Mouse (Mus musculus): ENCODE measurements around the gene Olfr596. TPM values are rescaled to one million over a fixed set of nuclear protein-coding genes. Genes with fewer than 3 reads are reported as not detected.
"Not testable (repeated sequence)": the region's sequence is repeated elsewhere in the genome, so short reads cannot be mapped to it uniquely, and the experiment has no call there.

Gene Olfr596
- polyA plus RNA-seq (2017; shearing (Covaris generic)): not detected

DNA sequence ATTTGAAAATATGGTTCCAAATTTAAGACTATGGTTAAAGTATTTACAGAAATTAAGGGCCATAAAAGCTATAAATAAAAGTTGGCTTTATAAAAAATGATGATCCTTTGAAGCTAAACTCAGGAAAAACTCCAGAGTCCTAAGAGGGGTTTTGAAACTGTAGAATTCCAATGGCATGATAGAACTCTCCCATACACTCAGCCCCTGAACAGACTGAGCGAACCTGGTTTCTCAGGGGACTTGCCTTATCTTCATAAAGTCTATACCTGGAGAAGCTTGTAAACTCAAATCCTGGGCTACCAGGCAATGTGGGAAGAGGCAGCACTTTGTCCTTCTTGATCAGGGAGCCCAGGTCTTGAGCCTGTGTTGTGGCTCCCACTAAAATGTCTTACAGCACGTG is at the start of gene Olfr596:
Gene Olfr596 (plus strand): TSS at position 301 of the 400 bp plus-strand sequence.
- not testable (repeated sequence) for ATAC-seq

DNA sequence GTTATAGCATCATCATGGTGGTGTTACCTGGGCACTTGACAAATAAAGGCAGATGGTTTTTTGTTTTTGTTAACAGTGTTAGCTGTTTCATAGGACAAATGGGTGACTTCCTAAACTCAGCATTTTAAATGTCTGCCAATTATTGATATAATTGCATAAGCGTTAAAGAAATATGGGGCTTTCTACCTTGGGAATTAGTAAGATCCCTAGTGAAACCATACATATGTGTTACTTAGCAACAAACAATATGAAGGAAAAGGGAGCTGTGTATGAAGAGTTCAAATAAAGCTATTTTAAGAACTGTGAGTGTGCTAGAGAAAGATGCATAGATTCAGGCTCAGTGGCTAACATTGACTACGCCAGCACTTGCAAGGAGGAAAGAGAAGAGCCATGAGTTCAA is 10.6 kb downstream of the Olfr596 start, which contains the start of gene Olfr597:
Gene Olfr597 (plus strand): TSS at position 301 of the 400 bp plus-strand sequence.
- not testable (repeated sequence) for ATAC-seq

DNA sequence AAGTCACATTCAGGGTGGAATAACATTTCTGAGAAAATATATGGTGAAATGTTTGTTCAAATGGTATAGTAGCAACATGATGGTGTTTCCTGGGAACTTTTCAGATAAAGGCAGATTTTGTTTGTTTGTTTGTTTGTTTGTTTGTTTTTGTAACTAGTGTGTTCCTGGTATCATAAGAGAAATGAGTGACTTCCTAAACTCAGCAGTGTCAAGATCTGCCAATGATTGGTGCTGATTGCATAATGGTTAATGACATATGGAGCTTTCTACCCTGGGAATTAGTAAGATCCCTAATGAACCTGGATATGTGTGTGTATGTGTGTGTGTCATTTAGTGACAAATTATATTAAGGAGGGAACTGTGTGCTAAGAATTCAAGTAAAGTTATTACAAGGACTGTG is 17.8 kb downstream of the Olfr596 start, which contains the start of gene Olfr598:
Gene Olfr598 (plus strand): TSS at position 301 of the 400 bp plus-strand sequence.
- no peak for ATAC-seq

DNA sequence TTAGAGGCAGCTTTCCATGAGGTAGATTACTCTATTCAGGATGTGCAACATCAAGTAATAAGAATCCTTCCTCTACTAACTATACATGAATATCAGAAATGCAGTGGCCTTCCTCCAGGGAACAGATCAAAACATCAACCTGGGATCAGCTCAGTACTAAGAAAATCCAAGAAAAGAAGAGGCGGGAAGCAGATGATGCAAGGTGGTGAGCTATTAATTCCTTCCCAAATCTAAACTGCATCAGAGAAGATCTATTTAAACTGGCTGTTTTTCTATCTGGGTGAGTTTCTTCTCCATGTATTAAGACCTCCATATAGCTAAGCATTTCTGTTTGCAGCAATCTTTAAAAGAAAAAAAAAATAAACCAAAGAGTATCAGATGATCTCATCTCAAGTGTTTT is 30.2 kb downstream of the Olfr596 start, which contains the start of gene Olfr599:
Gene Olfr599 (plus strand): TSS at position 301 of the 400 bp plus-strand sequence.
- ATAC-seq: no peak

DNA sequence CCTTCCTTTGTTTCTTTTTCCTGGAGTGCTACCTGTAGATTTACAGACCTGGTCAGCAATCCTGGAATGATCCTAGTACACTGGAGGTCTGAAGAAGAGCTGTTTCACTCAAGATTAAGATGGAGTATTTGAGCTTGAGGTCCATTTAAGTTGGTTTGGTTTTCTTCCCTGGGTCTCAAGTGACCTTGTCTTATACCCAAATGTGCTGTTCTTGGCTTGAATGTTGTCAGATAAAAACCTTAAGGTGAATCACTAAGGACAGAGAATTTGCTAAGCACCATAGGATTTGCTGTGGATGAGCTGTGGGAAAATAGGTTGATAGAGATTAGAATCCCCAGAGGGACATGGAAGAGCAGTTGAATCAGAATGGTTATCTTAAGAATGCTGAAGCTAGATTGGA is 44.1 kb downstream of the Olfr596 start, which contains the start of gene Olfr600:
Gene Olfr600 (minus strand): TSS at position 101 of the 400 bp plus-strand sequence.
- ATAC-seq: no peak

Other genes with a start within 250 kb of the Olfr596 start
- gene Olfr584, start 223.8 kb upstream of the Olfr596 start, polyA plus RNA-seq (2017; shearing (Covaris generic)): not detected
- gene Olfr585, start 207.9 kb upstream of the Olfr596 start, polyA plus RNA-seq (2017; shearing (Covaris generic)): not detected
- gene Olfr586, start 180.0 kb upstream of the Olfr596 start, polyA plus RNA-seq (2017; shearing (Covaris generic)): not detected
- gene Olfr588-ps1, start 164.8 kb upstream of the Olfr596 start, polyA plus RNA-seq (2017; shearing (Covaris generic)): under 1 TPM in 1 of 2 experiments, not detected in 1; 0.07 TPM
- not detected for gene Olfr589, start 149.3 kb upstream of the Olfr596 start, polyA plus RNA-seq (2017; shearing (Covaris generic))
- under 1 TPM in 1 of 2 experiments, not detected in 1; 0.09 TPM for gene Olfr591, start 127.3 kb upstream of the Olfr596 start, polyA plus RNA-seq (2017; shearing (Covaris generic))
- gene Olfr592, start 120.8 kb upstream of the Olfr596 start, polyA plus RNA-seq (2017; shearing (Covaris generic)): not detected
- gene Olfr593, start 93.8 kb upstream of the Olfr596 start, polyA plus RNA-seq (2017; shearing (Covaris generic)): not detected
- gene Olfr594, start 88.7 kb upstream of the Olfr596 start, polyA plus RNA-seq (2017; shearing (Covaris generic)): not detected
- gene Usp17ld, start 53.1 kb upstream of the Olfr596 start, polyA plus RNA-seq (2017; shearing (Covaris generic)): not detected
- under 1 TPM in 1 of 2 experiments, not detected in 1; 0.12 TPM for gene Olfr597, start 10.7 kb downstream of the Olfr596 start, polyA plus RNA-seq (2017; shearing (Covaris generic))
- gene Olfr598, start 17.9 kb downstream of the Olfr596 start, polyA plus RNA-seq (2017; shearing (Covaris generic)): not detected
- not detected for gene Olfr599, start 30.3 kb downstream of the Olfr596 start, polyA plus RNA-seq (2017; shearing (Covaris generic))
- gene Olfr600, start 44.0 kb downstream of the Olfr596 start, polyA plus RNA-seq (2017; shearing (Covaris generic)): not detected
- not detected for gene Olfr601, start 57.0 kb downstream of the Olfr596 start, polyA plus RNA-seq (2017; shearing (Covaris generic))
- gene Olfr603, start 80.5 kb downstream of the Olfr596 start, polyA plus RNA-seq (2017; shearing (Covaris generic)): not detected
- gene Usp17lc, start 109.4 kb downstream of the Olfr596 start, polyA plus RNA-seq (2017; shearing (Covaris generic)): not detected
- gene Olfr605, start 139.8 kb downstream of the Olfr596 start, polyA plus RNA-seq (2017; shearing (Covaris generic)): not detected
- not detected for gene Olfr606, start 143.4 kb downstream of the Olfr596 start, polyA plus RNA-seq (2017; shearing (Covaris generic))
- gene Olfr607, start 158.5 kb downstream of the Olfr596 start, polyA plus RNA-seq (2017; shearing (Covaris generic)): under 1 TPM in 1 of 2 experiments, not detected in 1; 0.08 TPM
- gene Olfr608, start 164.2 kb downstream of the Olfr596 start, polyA plus RNA-seq (2017; shearing (Covaris generic)): not detected
- gene Olfr609, start 192.4 kb downstream of the Olfr596 start, polyA plus RNA-seq (2017; shearing (Covaris generic)): not detected
- not detected for gene Olfr610, start 206.5 kb downstream of the Olfr596 start, polyA plus RNA-seq (2017; shearing (Covaris generic))
- gene Olfr611, start 215.2 kb downstream of the Olfr596 start, polyA plus RNA-seq (2017; shearing (Covaris generic)): not detected
- not detected for gene Olfr612, start 237.1 kb downstream of the Olfr596 start, polyA plus RNA-seq (2017; shearing (Covaris generic))
- not detected for gene Olfr613, start 242.4 kb downstream of the Olfr596 start, polyA plus RNA-seq (2017; shearing (Covaris generic))

Data from activated CD4-positive, CD25-positive, alpha-beta regulatory T cell, adult 4 months (primary cell).